Mouse (Mus musculus) myocyte (in vitro differentiated cells): ENCODE measurements around the gene Ddx55. TPM values are rescaled to one million over a fixed set of nuclear protein-coding genes. Genes with fewer than 3 reads are reported as not detected.
A peak's percentile ranks its signal among the peaks of the same experiment; 100 is the strongest.

Experiments
- H3K27me3 ChIP-seq: one replicate; pipeline ENCODE4 v1.6.1; 2011; ENCODE audit not compliant: control insufficient read depth, insufficient read depth, insufficient read length
- H3K36me3 ChIP-seq: one replicate; pipeline ENCODE4 v1.6.1; 2011; ENCODE audit not compliant: control insufficient read depth, insufficient read depth
- H3K4me2 ChIP-seq: one replicate; pipeline ENCODE4 v1.6.1; 2011; ENCODE audit warnings: low read depth, control low read depth
- H3K4me3 ChIP-seq: one replicate; pipeline ENCODE4 v1.5.1; 2011; ENCODE audit warnings: mild to moderate bottlenecking, control low read depth, moderate library complexity
- H3K79me2 ChIP-seq: one replicate; pipeline ENCODE4 v1.6.1; 2011; ENCODE audit not compliant: control insufficient read depth, insufficient read depth
- H3ac ChIP-seq: one replicate; pipeline ENCODE4 v1.6.1; 2011; ENCODE audit not compliant: control insufficient read depth, insufficient read length
- CEBPB ChIP-seq: IDR thresholded peaks from 2 replicates; pipeline ENCODE4 v1.6.1; 2011; ENCODE audit warnings: mild to moderate bottlenecking, moderate library complexity; ENCODE audit not compliant: poor library complexity, insufficient read depth, severe bottlenecking
- E2F4 ChIP-seq: IDR thresholded peaks from one replicate; pipeline ENCODE4 v1.6.1; 2011; ENCODE audit warnings: mild to moderate bottlenecking, control low read depth, moderate library complexity; ENCODE audit not compliant: insufficient read depth
- MAX ChIP-seq: IDR thresholded peaks from one replicate; pipeline ENCODE4 v1.6.1; 2011; ENCODE audit warnings: low read depth, mild to moderate bottlenecking, control low read depth
- MYOD1 ChIP-seq, 3 experiments: IDR thresholded peaks; one replicate each; pipeline ENCODE4 v1.6.1; 2011; ENCODE audit warnings: control low read depth in 2 of 3, low read depth in 2 of 3, mild to moderate bottlenecking in 2 of 3, moderate library complexity in 1 of 3; ENCODE audit not compliant: insufficient read length in 2 of 3, control insufficient read depth in 1 of 3
- MYOG ChIP-seq, 3 experiments: IDR thresholded peaks; one replicate each; pipeline ENCODE4 v1.6.1; 2011; ENCODE audit warnings: control low read depth in 2 of 3, low read depth in 2 of 3, mild to moderate bottlenecking in 2 of 3; ENCODE audit not compliant: insufficient read length in 2 of 3, control insufficient read depth in 1 of 3, insufficient read depth in 1 of 3
- POLR2A ChIP-seq: IDR thresholded peaks from one replicate; pipeline ENCODE4 v1.6.1; 2011; ENCODE audit warnings: low read depth, mild to moderate bottlenecking, control low read depth, moderate library complexity; ENCODE audit not compliant: insufficient read length
- POLR2AphosphoS2 ChIP-seq: IDR thresholded peaks from one replicate; pipeline ENCODE4 v1.6.1; 2011; ENCODE audit warnings: low read depth, control low read depth; ENCODE audit not compliant: insufficient read length
- REST ChIP-seq: IDR thresholded peaks from one replicate; pipeline ENCODE4 v1.6.1; 2011; ENCODE audit warnings: mild to moderate bottlenecking, control low read depth, moderate library complexity; ENCODE audit not compliant: insufficient read depth, insufficient read length
- SRF ChIP-seq: IDR thresholded peaks from one replicate; pipeline ENCODE4 v1.6.1; 2011; ENCODE audit warnings: low read depth; ENCODE audit not compliant: control insufficient read depth, insufficient read length
- TCF12 ChIP-seq: IDR thresholded peaks from one replicate; pipeline ENCODE4 v1.6.1; 2011; ENCODE audit warnings: mild to moderate bottlenecking, control low read depth; ENCODE audit not compliant: poor library complexity, insufficient read depth, severe bottlenecking
- TCF3 ChIP-seq: IDR thresholded peaks from one replicate; pipeline ENCODE4 v1.6.1; 2011; ENCODE audit warnings: low read depth, control low read depth; ENCODE audit not compliant: insufficient read length
- USF1 ChIP-seq: IDR thresholded peaks from one replicate; pipeline ENCODE4 v1.6.1; 2011; ENCODE audit warnings: low read depth, mild to moderate bottlenecking, control low read depth, moderate library complexity
- polyA plus RNA-seq: library from polyadenylated mRNA; unstranded; fragments of >200 nt; fragmentation: generic; extraction: Trizol; gene quantifications from one replicate; pipeline ENCODE4 v1.2.1, GENCODE M21; 2012; ENCODE audit warnings: missing spikeins

The Ddx55 gene
- polyA plus RNA-seq, 1 experiment = 5.3 TPM

- H3ac ChIP-seq = no peak overlapping the region
- H3K79me2 ChIP-seq = no peaks in the 10 kb centered on the region
- no peaks in the 10 kb centered on the region for H3K27me3 ChIP-seq
- TF ChIP-seq CEBPB (no peak), USF1 (no peak), REST (no peak), POLR2AphosphoS2 (no peak), E2F4 (no peak), MYOG (IDR thresholded peaks at IDR 0.05; ENCODE audit: control insufficient read depth in 1 of 3, insufficient read depth in 1 of 3, insufficient read length in 2 of 3, low read depth in 2 of 3) (no peak), MAX (no peak), TCF3 (no peak)
- peak overlapping the region; percentile 54 for H3K4me3 ChIP-seq
- peaks cover 7% of the 10 kb centered on the region for H3K36me3 ChIP-seq
- H3K4me2 ChIP-seq = peak overlapping the region; percentile 78
Observed at GRCm38 (mm10) chr5:124553607-124554006, 943 bp downstream of the Ddx55 start.

DNA sequence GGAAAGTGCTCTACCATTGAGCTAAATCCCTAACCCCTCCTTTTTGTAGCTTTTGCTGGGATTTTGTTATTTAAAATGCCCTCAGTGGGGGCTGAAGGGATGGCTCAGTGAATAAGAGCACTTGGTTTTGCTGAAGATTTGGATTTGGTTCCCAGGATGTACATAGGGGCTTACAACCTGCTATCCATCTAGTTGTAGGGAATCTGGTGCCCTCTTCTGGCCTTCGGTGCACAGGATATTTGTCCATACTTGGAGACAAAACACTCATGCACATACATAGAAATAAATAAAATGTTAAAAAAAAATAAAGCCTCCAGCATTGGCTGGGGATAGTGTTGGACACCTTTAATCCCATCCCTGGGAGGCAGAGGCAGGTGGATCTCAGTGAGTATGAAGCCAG, 2.5 kb downstream of the Ddx55 start:
- H3K4me2 ChIP-seq = no peak overlapping the region
- peaks cover 4% of the 10 kb centered on the region for H3K36me3 ChIP-seq
- TF ChIP-seq REST (no peak), E2F4 (no peak), POLR2A (no peak), POLR2AphosphoS2 (no peak), MYOD1 (IDR thresholded peaks at IDR 0.05; ENCODE audit: control insufficient read depth in 1 of 3, insufficient read length in 2 of 3, low read depth in 2 of 3) (no peak)
- H3K79me2 ChIP-seq = no peaks in the 10 kb centered on the region
- no peak overlapping the region for H3K4me3 ChIP-seq
- no peak overlapping the region for H3ac ChIP-seq
- H3K27me3 ChIP-seq = no peaks in the 10 kb centered on the region

DNA sequence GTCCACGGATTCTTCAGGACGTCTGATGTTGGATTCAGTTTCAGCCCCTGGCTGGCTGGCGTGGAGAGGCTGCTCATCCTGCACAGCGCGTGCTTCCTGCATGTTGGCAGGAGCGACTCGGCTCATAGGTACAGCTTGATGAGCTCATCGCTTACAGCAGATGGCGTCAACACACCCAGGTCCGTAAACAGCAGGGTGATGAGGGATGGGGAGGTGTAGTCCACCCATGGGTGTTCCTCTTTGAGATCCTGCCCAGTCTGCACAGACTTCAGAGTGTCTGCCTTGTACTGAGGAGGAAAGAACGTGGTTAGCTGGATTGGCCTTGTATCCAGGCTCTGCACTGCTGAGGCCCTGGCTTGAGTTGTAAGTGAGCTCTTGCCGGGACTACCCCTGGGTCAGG, 18.4 kb downstream of the Ddx55 start:
- H3K4me3 ChIP-seq = no peak overlapping the region
- H3K79me2 ChIP-seq = no peaks in the 10 kb centered on the region
- TF ChIP-seq REST = no peak
- TF ChIP-seq POLR2AphosphoS2 = peak; percentile 25
- peak; percentile 20 for TF ChIP-seq POLR2A
- TF ChIP-seq CEBPB = no peak
- no peak overlapping the region for H3K4me2 ChIP-seq
- peaks cover 42% of the 10 kb centered on the region for H3K36me3 ChIP-seq
- no peak overlapping the region for H3ac ChIP-seq
- no peaks in the 10 kb centered on the region for H3K27me3 ChIP-seq

GRCm38 (mm10) chr5:124575467-124575866, 22.8 kb downstream of the Ddx55 start:
- Histone ChIP-seq H3K36me3 (peaks cover 30% of the 10 kb centered on the region), H3K27me3 (no peaks in the 10 kb centered on the region), H3K4me2 (no peak overlapping the region), H3K4me3 (no peak overlapping the region), H3K79me2 (peaks cover 27% of the 10 kb centered on the region), H3ac (no peak overlapping the region)
- TF ChIP-seq CEBPB (no peak), TCF3 (no peak), SRF (no peak), POLR2A (no peak), MYOD1 (IDR thresholded peaks at IDR 0.05; ENCODE audit: control insufficient read depth in 1 of 3, insufficient read length in 2 of 3, low read depth in 2 of 3) (no peak), MYOG (IDR thresholded peaks at IDR 0.05; ENCODE audit: control insufficient read depth in 1 of 3, insufficient read depth in 1 of 3, insufficient read length in 2 of 3, low read depth in 2 of 3) (no peak), E2F4 (no peak), POLR2AphosphoS2 (no peak)

DNA sequence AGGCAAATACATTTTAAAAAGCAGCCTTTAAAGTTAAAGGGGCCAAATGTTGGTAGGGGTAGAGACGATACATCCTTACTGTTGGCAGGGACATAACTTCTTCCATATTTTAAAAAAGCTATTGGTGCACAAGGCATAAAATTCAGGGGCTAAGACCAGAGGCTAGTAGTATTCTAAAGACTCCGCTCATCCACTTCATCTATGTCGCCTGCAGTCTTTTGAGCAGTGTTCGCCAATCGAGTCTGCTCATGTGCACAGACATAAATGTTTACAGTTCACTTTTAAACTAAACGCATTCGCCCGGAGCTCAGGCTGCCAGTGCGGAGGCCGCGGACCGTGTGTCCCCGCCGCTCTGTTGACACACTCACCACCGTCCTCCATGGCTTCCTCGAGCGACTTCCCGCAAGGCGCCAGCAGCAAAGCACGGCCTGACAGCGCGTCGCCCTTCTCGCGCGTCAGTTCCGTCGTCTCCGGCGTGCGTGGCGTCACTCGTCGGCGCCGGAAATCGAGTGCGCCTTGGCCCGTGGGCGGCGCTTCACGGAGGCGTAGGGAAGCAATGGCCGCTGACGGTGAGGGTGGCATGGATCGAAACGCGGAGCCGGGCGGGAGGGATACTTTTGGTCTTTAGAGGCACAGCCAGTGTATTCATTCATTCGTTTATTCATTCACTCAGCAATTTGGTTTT, 26.1 kb downstream of the Ddx55 start, which contains the start of the genes Eif2b1 and Gtf2h3:
Eif2b1 (minus strand) TSS at position 499 of the 685 bp plus-strand sequence.
Gtf2h3 (plus strand) TSS at position 508 of the 685 bp plus-strand sequence.
- Histone ChIP-seq H3K36me3 (peaks cover 14% of the 10 kb centered on the region), H3ac (peak within 1 kb of the TSS; percentile 69), H3K4me2 (peak within 1 kb of the TSS; percentile 92), H3K79me2 (peaks cover 30% of the 10 kb centered on the region), H3K4me3 (peak within 1 kb of the TSS; percentile 88), H3K27me3 (no peaks in the 10 kb centered on the region)
- TF ChIP-seq POLR2A (peak; percentile 99), SRF (peak; percentile 95), MYOD1 (IDR thresholded peaks at IDR 0.05; ENCODE audit: control insufficient read depth in 1 of 3, insufficient read length in 2 of 3, low read depth in 2 of 3) (peak in 1 of 3 experiments; percentile 51), E2F4 (no peak), USF1 (no peak), POLR2AphosphoS2 (peak; percentile 98), MYOG (IDR thresholded peaks at IDR 0.05; ENCODE audit: control insufficient read depth in 1 of 3, insufficient read depth in 1 of 3, insufficient read length in 2 of 3, low read depth in 2 of 3) (peak in 1 of 3 experiments; percentile 40), TCF3 (no peak), TCF12 (no peak), CEBPB (no peak), MAX (no peak), REST (peak; percentile 1)
